Mouse (Mus musculus): ENCODE measurements around the gene Bean1.

DNA sequence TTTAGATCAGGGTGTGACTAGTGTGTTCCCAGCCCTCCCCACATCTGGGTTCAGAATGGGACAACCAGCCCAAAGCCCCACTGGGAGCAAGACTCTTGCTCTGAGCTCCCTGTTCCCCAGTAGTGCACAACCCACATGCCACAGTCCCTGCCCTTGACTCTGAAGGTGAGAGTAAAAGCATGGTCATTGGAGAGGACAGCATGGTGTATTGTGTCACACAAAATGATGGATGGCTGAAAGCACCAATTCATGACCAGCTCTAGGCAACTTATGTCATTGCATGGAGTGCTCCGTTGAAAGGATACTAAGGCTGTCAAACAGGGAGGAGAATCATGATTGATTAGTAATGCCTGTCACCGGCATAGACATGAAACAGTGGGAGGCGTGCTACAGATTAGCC lies 35.0 kb downstream of the Bean1 start:
- TF ChIP-seq CTCF (IDR thresholded peaks at IDR 0.05; ENCODE audit: control insufficient read depth, insufficient read depth, low read length), result no peak
- TF ChIP-seq POLR2A (IDR thresholded peaks at IDR 0.05; ENCODE audit: borderline replicate concordance, control insufficient read depth, low read depth, low read length), result no peak
